Mouse (Mus musculus) CH12.LX (cell line): ENCODE data around the gene Fam110a. TPM values are rescaled to one million over a fixed set of nuclear protein-coding genes. Genes with fewer than 3 reads are reported as not detected.
"Not testable (repeated sequence)": the region's sequence is repeated elsewhere in the genome, so short reads cannot be mapped to it uniquely, and the experiment has no call there.

Source experiments
- DNase-seq: peaks from one replicate; pipeline ENCODE4 v3.0.0-alpha.2; 2013; ENCODE audit errors: extremely low read depth
- H3K27ac ChIP-seq: 2 replicates; pipeline ENCODE4 v1.5.1; 2012; ENCODE audit warnings: low read depth, mild to moderate bottlenecking, control low read depth, moderate library complexity; ENCODE audit not compliant: insufficient read depth
- H3K27me3 ChIP-seq: replicated peaks from 2 replicates; pipeline ENCODE3; 2012; ENCODE audit warnings: inconsistent platforms
- H3K36me3 ChIP-seq, 2 experiments: replicated peaks in 1 of 2; 2 replicates each; pipeline versions ENCODE3 to v1.6.1; 2012; ENCODE audit warnings: inconsistent platforms in 1 of 2, low read length in 1 of 2, mild to moderate bottlenecking in 1 of 2, mixed read lengths in 1 of 2, moderate library complexity in 1 of 2; ENCODE audit not compliant: control insufficient read depth in 1 of 2, insufficient read depth in 1 of 2
- H3K4me1 ChIP-seq, 2 experiments: 2 replicates each; pipeline ENCODE4 v1.6.1; 2012; ENCODE audit warnings: inconsistent platforms in 1 of 2, moderate library complexity in 1 of 2; ENCODE audit not compliant: insufficient read depth in 2 of 2, control insufficient read depth in 1 of 2
- H3K4me2 ChIP-seq: 2 replicates; pipeline ENCODE4 v1.6.1; 2012; ENCODE audit warnings: low read depth, mild to moderate bottlenecking, control low read depth; ENCODE audit not compliant: poor library complexity, insufficient read depth, severe bottlenecking
- H3K4me3 ChIP-seq, 3 experiments: fragments of 150-350 bp in 1 of 3; sonication (generic) in 1 of 3; replicated peaks in 1 of 3; 2 replicates each; pipeline versions ENCODE3 to v1.5.1; 2011 to 2012; ENCODE audit warnings: low read depth in 2 of 3, low read length in 2 of 3, mild to moderate bottlenecking in 2 of 3, moderate library complexity in 2 of 3, control low read depth in 1 of 3, improper control_type of control experiment in 1 of 3, inconsistent platforms in 1 of 3, mixed read lengths in 1 of 3; ENCODE audit not compliant: poor library complexity in 1 of 3
- H3K79me2 ChIP-seq: replicated peaks from 2 replicates; pipeline ENCODE4 v1.6.1; 2012; ENCODE audit warnings: mild to moderate bottlenecking, moderate library complexity; ENCODE audit not compliant: control insufficient read depth, poor library complexity, insufficient read depth, severe bottlenecking; ENCODE audit errors: extremely low read depth
- H3K9ac ChIP-seq: 2 replicates; pipeline ENCODE4 v1.6.1; 2012; ENCODE audit warnings: low read depth, mild to moderate bottlenecking, control low read depth, moderate library complexity; ENCODE audit not compliant: insufficient read depth
- H3K9me3 ChIP-seq: replicated peaks from 2 replicates; pipeline ENCODE3; 2012; ENCODE audit warnings: low read length, inconsistent platforms, mixed read lengths
- EP300 ChIP-seq: IDR thresholded peaks from 2 replicates; pipeline ENCODE4 v1.6.1; 2011; ENCODE audit warnings: low read length, improper control_type of control experiment
- GABPA ChIP-seq: IDR thresholded peaks from 2 replicates; pipeline ENCODE4 v1.6.1; 2012; ENCODE audit warnings: low read depth, low read length, improper control_type of control experiment, inconsistent platforms; ENCODE audit not compliant: insufficient replicate concordance
- JUND ChIP-seq: conservative IDR thresholded peaks from 2 replicates; pipeline ENCODE4 v1.6.1; 2011; ENCODE audit warnings: low read depth, low read length, improper control_type of control experiment
- MAX ChIP-seq: IDR thresholded peaks from 2 replicates; pipeline ENCODE4 v1.6.1; 2011; ENCODE audit warnings: low read length, improper control_type of control experiment
- MAZ ChIP-seq: IDR thresholded peaks from 2 replicates; pipeline ENCODE4 v1.6.1; 2012; ENCODE audit warnings: low read depth, mild to moderate bottlenecking, inconsistent platforms, low read length, improper control_type of control experiment, moderate library complexity
- PAX5 ChIP-seq: IDR thresholded peaks from 2 replicates; pipeline ENCODE4 v1.6.1; 2012; ENCODE audit warnings: low read length, inconsistent platforms, mixed read lengths
- RAD21 ChIP-seq: IDR thresholded peaks from 2 replicates; pipeline ENCODE4 v1.6.1; 2011; ENCODE audit warnings: low read depth, mild to moderate bottlenecking, low read length, improper control_type of control experiment, moderate library complexity
- SIN3A ChIP-seq: IDR thresholded peaks from 2 replicates; pipeline ENCODE4 v1.6.1; 2012; ENCODE audit warnings: low read length, improper control_type of control experiment, inconsistent platforms
- SMC3 ChIP-seq: IDR thresholded peaks from 2 replicates; pipeline ENCODE4 v1.6.1; 2011; ENCODE audit warnings: low read depth, low read length, improper control_type of control experiment
- TBP ChIP-seq: conservative IDR thresholded peaks from 2 replicates; pipeline ENCODE4 v1.6.1; 2011; ENCODE audit warnings: low read depth, low read length, improper control_type of control experiment
- TCF12 ChIP-seq: IDR thresholded peaks from 2 replicates; pipeline ENCODE4 v1.6.1; 2014; ENCODE audit warnings: low read depth, mild to moderate bottlenecking, inconsistent platforms, low read length, improper control_type of control experiment
- ZC3H11A ChIP-seq: IDR thresholded peaks from 2 replicates; pipeline ENCODE4 v1.6.1; 2012; ENCODE audit warnings: low read depth, mild to moderate bottlenecking, inconsistent platforms, low read length, improper control_type of control experiment
- dilution Hi-C: fragments of 300-500 bp; cut with MboI; formaldehyde crosslinking; loops from 2 replicates; pipeline ENCODE4 v1.14.3; 2020; ENCODE audit warnings: low sequenced_read_pairs; ENCODE audit not compliant: extremely low pct_unique_long_range_greater_than_20kb, extremely low pct_ligation_motif_present
- in situ Hi-C: fragments of 300-500 bp; cut with MboI; formaldehyde crosslinking; loops from 3 replicates; pipeline ENCODE4 v1.14.3; 2019; ENCODE audit warnings: low sequenced_read_pairs, low pct_ligation_motif_present, low pct_unique_long_range_greater_than_20kb, mixed read lengths
- polyA plus RNA-seq: library from polyadenylated mRNA; unstranded; fragments of >175 nt; gene quantifications from 2 replicates; pipeline ENCODE4 v1.2.1, GENCODE M21; 2012; ENCODE audit warnings: low read depth; ENCODE audit not compliant: insufficient read length
- total RNA-seq, 2 experiments: library from RNA; depleted of rRNA; stranded (reverse); fragments of 300-350 nt in 1 of 2; fragments of >200 nt in 1 of 2; gene quantifications; 2 replicates each; pipeline ENCODE4 v1.2.3; 2012 to 2014

The Fam110a gene
- total and polyA plus RNA-seq, 3 experiments, result 3.7 to 9.8 (median 6.3) TPM

GRCm38 (mm10) chr2:151997776-151998504 lies 17.9 kb upstream of the Fam110a start:
- Histone ChIP-seq H3K36me3 (no peaks in the 10 kb centered on the region), H3K9ac (no peak overlapping the region), H3K9me3 (no peaks in the 10 kb centered on the region), H3K27me3 (peaks cover 79% of the 10 kb centered on the region), H3K4me1 (peaks cover 7 to 34% of the 10 kb centered on the region in 2 experiments)
- no peak for DNase-seq
- in situ Hi-C loops, result no loop called here
- dilution Hi-C loops, result no loop called here
- TF ChIP-seq EP300 (no peak), SMC3 (no peak), RAD21 (no peak), SIN3A (no peak), PAX5 (no peak), GABPA (no peak), ZC3H11A (no peak), TBP (no peak), MAX (no peak), TCF12 (no peak), JUND (no peak), MAZ (no peak)
- TF ChIP-seq, all 38 proteins: peak for 0
- H3K4me2 ChIP-seq, result no peak overlapping the region
- no peak overlapping the region for H3K27ac ChIP-seq
- H3K79me2 ChIP-seq, result no peaks in the 10 kb centered on the region
- no peak overlapping the region for H3K4me3 ChIP-seq

GRCm38 (mm10) chr2:151997190-151997575 lies 17.2 kb upstream of the Fam110a start:
- H3K27me3 ChIP-seq, result peaks cover 75% of the 10 kb centered on the region
- in situ Hi-C loops, H3K4me2 ChIP-seq, H3K36me3 ChIP-seq, H3K9me3 ChIP-seq, H3K9ac ChIP-seq, H3K27ac ChIP-seq, H3K4me3 ChIP-seq, H3K79me2 ChIP-seq, dilution Hi-C loops, DNase-seq: not testable (repeated sequence)
- H3K4me1 ChIP-seq, result peaks cover 7 to 34% of the 10 kb centered on the region in 2 experiments
